Mouse (Mus musculus) frontal cortex, adult (tissue): ENCODE results near the gene Rbm18.
"Not testable (repeated sequence)": the region's sequence is repeated elsewhere in the genome, so short reads cannot be mapped to it uniquely, and the experiment has no call there.

ENCODE experiments used
- ATAC-seq: cut with Nextera tagmentation; 2 replicates; pipeline ENCODE4 v1.9.2; 2017; ENCODE audit warnings: mild to moderate bottlenecking, moderate library complexity, mixed read lengths; ENCODE audit not compliant: low TSS enrichment

The Rbm18 gene

GRCm38 (mm10) chr2:36136300-36136941, at the start of gene Rbm18, which contains the start of gene Mrrf:
Gene Rbm18, minus strand, starts transcription at chr2:36136773.
Gene Mrrf, plus strand, starts transcription at chr2:36136389.
- ATAC-seq: peak; percentile 98

GRCm38 (mm10) chr2:36184876-36185275, 48.3 kb upstream of the Rbm18 start:
- peak; percentile 76 for ATAC-seq

- no peak for ATAC-seq
Observed at GRCm38 (mm10) chr2:36184192-36184591, 47.6 kb upstream of the Rbm18 start.

- ATAC-seq: peak; percentile 63; the same call in 1 of the 2 replicates
Observed at GRCm38 (mm10) chr2:36183278-36183677, 46.7 kb upstream of the Rbm18 start.

- not testable (repeated sequence) for ATAC-seq
Observed at GRCm38 (mm10) chr2:36181587-36182368, 45.2 kb upstream of the Rbm18 start.

GRCm38 (mm10) chr2:36179487-36179886, 42.9 kb upstream of the Rbm18 start:
- no peak for ATAC-seq

- no peak for ATAC-seq
Observed at GRCm38 (mm10) chr2:36172574-36172973, 36.0 kb upstream of the Rbm18 start.

- ATAC-seq: no peak
Observed at GRCm38 (mm10) chr2:36172136-36172535, 35.6 kb upstream of the Rbm18 start.

GRCm38 (mm10) chr2:36169176-36169575, 32.6 kb upstream of the Rbm18 start:
- no peak for ATAC-seq

- ATAC-seq: no peak
Observed at GRCm38 (mm10) chr2:36167990-36168618, 31.5 kb upstream of the Rbm18 start.

- no peak for ATAC-seq
Observed at GRCm38 (mm10) chr2:36159336-36159735, 22.8 kb upstream of the Rbm18 start.

GRCm38 (mm10) chr2:36157461-36157860, 20.9 kb upstream of the Rbm18 start:
- ATAC-seq: no peak

- ATAC-seq: not testable (repeated sequence)
Observed at GRCm38 (mm10) chr2:36152401-36152800, 15.8 kb upstream of the Rbm18 start.

- no peak for ATAC-seq
Observed at GRCm38 (mm10) chr2:36148876-36149365, 12.3 kb upstream of the Rbm18 start.

GRCm38 (mm10) chr2:36139096-36139495, 2.5 kb upstream of the Rbm18 start:
- ATAC-seq: no peak

GRCm38 (mm10) chr2:36135887-36136286, 686 bp downstream of the Rbm18 start:
- no peak for ATAC-seq

- ATAC-seq: no peak
Observed at GRCm38 (mm10) chr2:36129051-36129450, 7.5 kb downstream of the Rbm18 start.

GRCm38 (mm10) chr2:36127973-36128372, 8.6 kb downstream of the Rbm18 start:
- ATAC-seq: no peak

GRCm38 (mm10) chr2:36126795-36127429, 9.7 kb downstream of the Rbm18 start:
- no peak for ATAC-seq

GRCm38 (mm10) chr2:36112632-36113031, 23.9 kb downstream of the Rbm18 start:
- ATAC-seq: no peak

- no peak for ATAC-seq
Observed at GRCm38 (mm10) chr2:36108615-36109014, 28.0 kb downstream of the Rbm18 start.
